Mouse (Mus musculus): ENCODE measurements at regions not wholly inside any gene's neighbourhood (a gene's known extent, or its start where the extent isn't known, plus 50 kb on each side); places are given as distances from the start of the nearest gene placed in this dataset.
A peak's percentile ranks its signal among the peaks of the same experiment; 100 is the strongest.

Small RNAs in the stretch of these regions (microRNA-seq; reads per million reads assigned to microRNA genes)
- gene Mir378d: 19.2 reads per million, percentile 34 among the genes with 10 or more reads in this experiment

Data from embryonic facial prominence, embryonic 12.5 days (tissue).